Mouse (Mus musculus): Measurements from ENCODE around the gene Vil1. TPM values are rescaled to one million over a fixed set of nuclear protein-coding genes. Genes with fewer than 3 reads are reported as not detected.
"Not testable (repeated sequence)": the region's sequence is repeated elsewhere in the genome, so short reads cannot be mapped to it uniquely, and the experiment has no call there.

Gene Vil1
- polyA plus RNA-seq, 1 experiment from 2014 or later, result 17.5 TPM

DNA sequence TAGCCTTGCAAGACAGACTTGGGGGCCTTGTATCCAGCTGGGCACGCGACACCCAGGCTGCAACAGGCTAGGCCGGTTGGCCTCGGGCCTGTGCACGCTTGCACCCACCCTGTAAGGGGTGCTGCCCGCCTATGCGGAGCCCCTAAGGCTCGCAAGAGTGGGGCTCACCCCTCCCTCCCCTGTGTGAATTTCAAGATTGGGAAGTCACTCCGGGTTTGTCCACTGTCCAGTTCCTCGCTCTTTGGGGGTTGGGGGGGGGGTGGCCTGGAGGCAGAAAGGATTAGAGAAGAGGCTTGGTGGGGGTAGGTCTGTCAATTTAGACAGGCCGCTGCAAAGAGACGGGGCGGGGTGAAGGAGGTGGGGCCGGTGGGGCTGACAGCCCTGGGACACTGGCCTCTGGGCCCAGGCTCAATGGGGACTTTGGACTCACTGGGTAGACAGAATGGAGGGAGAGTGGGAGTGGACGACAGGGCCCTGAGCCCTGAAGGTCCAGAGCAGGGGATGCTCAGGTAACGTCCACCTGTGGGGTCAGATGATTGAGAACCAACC lies 16.7 kb upstream of the Vil1 start:
- H3K4me1 ChIP-seq (ENCODE audit: insufficient read depth, low read length), result peaks cover 43% of the 10 kb centered on the region
- ATAC-seq (ENCODE audit: low FRiP score, low TSS enrichment), result peak; percentile 13
- no peaks in the 10 kb centered on the region for H3K27me3 ChIP-seq (ENCODE audit: insufficient read depth, low read length)
- H3K4me3 ChIP-seq (ENCODE audit: low read length), result peak overlapping the region; percentile 93
- peak overlapping the region; percentile 99 for H3K27ac ChIP-seq (ENCODE audit: low read length)
- H3K9ac ChIP-seq (replicated peaks; ENCODE audit: low read length), result peak overlapping the region; percentile 100
- peaks cover 22% of the 10 kb centered on the region for H3K36me3 ChIP-seq (ENCODE audit: insufficient read depth, low read length)
- no peaks in the 10 kb centered on the region for H3K9me3 ChIP-seq (ENCODE audit: low read length)
- peak overlapping the region; percentile 98 for H3K4me2 ChIP-seq (replicated peaks; ENCODE audit: low read depth, low read length)
- WGBS, result 2% methylated on average over 16 of the region's 16 CpGs

DNA sequence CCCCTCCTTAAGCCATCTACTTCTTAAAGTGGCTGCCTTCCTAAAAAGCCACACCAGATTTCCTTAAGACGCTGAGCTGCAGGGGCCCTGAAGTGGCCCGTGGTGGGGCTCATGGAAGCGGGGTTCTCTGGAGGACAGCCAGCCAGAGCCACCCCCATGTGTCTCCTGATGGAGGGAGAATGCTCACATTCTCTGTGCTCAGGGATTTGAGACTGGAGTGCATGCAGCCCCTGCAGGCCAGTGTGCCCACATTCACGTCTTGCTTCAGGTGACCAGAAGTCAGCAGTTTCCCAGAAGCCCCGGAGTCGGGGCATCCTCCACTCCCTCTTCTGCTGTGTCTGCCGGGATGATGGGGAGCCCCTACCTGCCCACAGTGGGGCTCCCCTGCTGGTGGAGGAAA lies 16.2 kb upstream of the Vil1 start:
- Histone ChIP-seq H3K4me1 (ENCODE audit: insufficient read depth, low read length) (peaks cover 41% of the 10 kb centered on the region), H3K4me3 (ENCODE audit: low read length) (peak overlapping the region; percentile 93), H3K27me3 (ENCODE audit: insufficient read depth, low read length) (no peaks in the 10 kb centered on the region), H3K36me3 (ENCODE audit: insufficient read depth, low read length) (peaks cover 22% of the 10 kb centered on the region), H3K4me2 (replicated peaks; ENCODE audit: low read depth, low read length) (peak overlapping the region; percentile 98), H3K9ac (replicated peaks; ENCODE audit: low read length) (peak overlapping the region; percentile 100), H3K9me3 (ENCODE audit: low read length) (no peaks in the 10 kb centered on the region), H3K27ac (ENCODE audit: low read length) (peak overlapping the region; percentile 99)
- WGBS, result 44% methylated on average over 7 of the region's 7 CpGs
- no peak for ATAC-seq (ENCODE audit: low FRiP score, low TSS enrichment)

DNA sequence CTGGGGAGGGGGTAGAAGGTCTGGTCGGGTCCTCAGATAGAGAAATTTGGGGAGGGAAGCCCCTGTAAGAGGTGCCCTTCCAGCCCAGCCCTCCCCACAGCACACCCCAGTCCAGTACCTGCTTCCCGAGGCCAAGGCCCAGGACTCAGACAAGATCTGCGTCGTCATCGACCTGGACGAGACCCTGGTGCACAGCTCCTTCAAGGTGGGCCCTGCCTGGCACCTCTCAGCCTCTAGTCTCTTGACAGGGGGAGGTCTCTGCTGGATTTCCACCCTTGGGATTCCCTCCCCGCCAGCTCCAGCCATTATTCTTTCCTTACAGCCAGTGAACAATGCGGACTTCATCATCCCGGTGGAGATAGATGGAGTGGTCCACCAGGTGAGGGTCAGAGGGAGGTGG lies 15.5 kb upstream of the Vil1 start:
- Histone ChIP-seq H3K4me3 (ENCODE audit: low read length) (no peak overlapping the region; the same call in 1 of the 2 replicates), H3K4me2 (replicated peaks; ENCODE audit: low read depth, low read length) (peak overlapping the region; percentile 98; the same call in 1 of the 2 replicates), H3K9ac (replicated peaks; ENCODE audit: low read length) (no peak overlapping the region; the same call in 1 of the 2 replicates), H3K27me3 (ENCODE audit: insufficient read depth, low read length) (no peaks in the 10 kb centered on the region), H3K9me3 (ENCODE audit: low read length) (no peaks in the 10 kb centered on the region), H3K36me3 (ENCODE audit: insufficient read depth, low read length) (peaks cover 22% of the 10 kb centered on the region), H3K4me1 (ENCODE audit: insufficient read depth, low read length) (peaks cover 41% of the 10 kb centered on the region), H3K27ac (ENCODE audit: low read length) (no peak overlapping the region; the same call in 1 of the 2 replicates)
- 81% methylated on average over 9 of the region's 9 CpGs for WGBS
- no peak for ATAC-seq (ENCODE audit: low FRiP score, low TSS enrichment)

DNA sequence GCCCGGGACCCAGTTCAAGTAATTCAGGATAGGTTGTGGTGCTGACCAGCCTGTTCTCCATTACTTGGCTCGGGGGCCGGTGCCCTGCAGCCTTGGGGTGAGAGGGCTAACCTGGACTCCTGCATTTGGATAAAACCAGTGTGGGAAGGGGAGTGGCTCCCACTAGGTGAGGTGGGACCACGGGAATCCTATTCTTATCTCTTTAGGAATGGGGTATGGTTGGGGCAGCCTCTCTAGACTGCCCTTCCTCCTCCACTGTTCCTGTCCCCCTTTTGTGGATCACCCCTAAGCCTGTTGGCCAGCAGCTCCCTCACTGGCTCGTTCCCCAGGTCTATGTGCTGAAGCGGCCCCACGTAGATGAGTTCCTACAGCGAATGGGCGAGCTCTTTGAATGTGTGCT lies 14.9 kb upstream of the Vil1 start:
- H3K9ac ChIP-seq (replicated peaks; ENCODE audit: low read length), result no peak overlapping the region; the same call in none of the 2 replicates
- H3K4me3 ChIP-seq (ENCODE audit: low read length), result no peak overlapping the region
- peaks cover 22% of the 10 kb centered on the region for H3K36me3 ChIP-seq (ENCODE audit: insufficient read depth, low read length)
- WGBS, result 90% methylated on average over 9 of the region's 9 CpGs
- no peak for ATAC-seq (ENCODE audit: low FRiP score, low TSS enrichment)
- H3K9me3 ChIP-seq (ENCODE audit: low read length), result no peaks in the 10 kb centered on the region
- peaks cover 40% of the 10 kb centered on the region for H3K4me1 ChIP-seq (ENCODE audit: insufficient read depth, low read length)
- no peaks in the 10 kb centered on the region for H3K27me3 ChIP-seq (ENCODE audit: insufficient read depth, low read length)
- no peak overlapping the region for H3K4me2 ChIP-seq (replicated peaks; ENCODE audit: low read depth, low read length)
- 0 out of 2 replicates have a peak overlapping the region, but pooled peaks have one; percentile 10 for H3K27ac ChIP-seq (ENCODE audit: low read length)

DNA sequence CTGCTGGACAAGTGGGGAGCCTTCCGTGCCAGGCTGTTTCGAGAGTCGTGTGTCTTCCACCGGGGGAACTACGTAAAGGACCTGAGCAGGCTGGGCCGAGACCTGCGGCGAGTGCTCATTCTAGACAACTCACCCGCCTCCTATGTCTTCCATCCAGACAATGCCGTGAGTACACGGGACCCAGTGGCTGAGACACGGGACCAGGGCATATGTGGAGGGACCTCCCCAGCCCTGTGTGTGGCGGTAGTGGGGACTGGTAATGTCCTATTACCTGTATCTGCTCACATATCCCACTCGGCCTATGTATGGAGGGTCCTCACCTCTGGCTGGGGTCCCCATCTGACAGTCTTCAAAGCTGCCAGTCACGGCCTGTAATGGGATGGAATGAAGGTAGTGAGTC lies 14.3 kb upstream of the Vil1 start:
- Histone ChIP-seq H3K4me2 (replicated peaks; ENCODE audit: low read depth, low read length) (no peak overlapping the region), H3K4me1 (ENCODE audit: insufficient read depth, low read length) (peaks cover 34% of the 10 kb centered on the region), H3K36me3 (ENCODE audit: insufficient read depth, low read length) (peaks cover 22% of the 10 kb centered on the region), H3K27ac (ENCODE audit: low read length) (no peak overlapping the region; the same call in 1 of the 2 replicates), H3K9me3 (ENCODE audit: low read length) (no peaks in the 10 kb centered on the region), H3K9ac (replicated peaks; ENCODE audit: low read length) (no peak overlapping the region), H3K4me3 (ENCODE audit: low read length) (no peak overlapping the region), H3K27me3 (ENCODE audit: insufficient read depth, low read length) (no peaks in the 10 kb centered on the region)
- 91% methylated on average over 15 of the region's 15 CpGs for WGBS
- no peak for ATAC-seq (ENCODE audit: low FRiP score, low TSS enrichment)

DNA sequence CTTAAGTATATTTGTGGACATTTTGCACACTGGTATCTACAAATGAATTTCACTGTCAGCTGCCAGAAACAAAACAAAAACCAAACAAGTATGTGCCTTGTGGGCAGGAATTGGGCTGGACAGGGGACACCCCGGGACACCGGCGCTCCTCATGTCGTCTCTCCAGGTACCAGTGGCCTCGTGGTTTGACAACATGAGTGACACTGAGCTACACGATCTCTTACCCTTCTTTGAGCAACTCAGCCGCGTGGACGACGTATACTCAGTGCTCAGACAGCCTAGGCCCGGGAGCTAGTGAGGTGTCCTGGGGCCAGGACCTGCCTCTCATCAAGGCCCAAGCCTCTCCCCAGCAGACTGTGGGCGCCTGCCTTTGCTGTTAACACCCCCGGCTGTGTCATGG lies 13.9 kb upstream of the Vil1 start:
- no peak for ATAC-seq (ENCODE audit: low FRiP score, low TSS enrichment)
- 81% methylated on average over 13 of the region's 13 CpGs for WGBS
- peaks cover 30% of the 10 kb centered on the region for H3K4me1 ChIP-seq (ENCODE audit: insufficient read depth, low read length)

DNA sequence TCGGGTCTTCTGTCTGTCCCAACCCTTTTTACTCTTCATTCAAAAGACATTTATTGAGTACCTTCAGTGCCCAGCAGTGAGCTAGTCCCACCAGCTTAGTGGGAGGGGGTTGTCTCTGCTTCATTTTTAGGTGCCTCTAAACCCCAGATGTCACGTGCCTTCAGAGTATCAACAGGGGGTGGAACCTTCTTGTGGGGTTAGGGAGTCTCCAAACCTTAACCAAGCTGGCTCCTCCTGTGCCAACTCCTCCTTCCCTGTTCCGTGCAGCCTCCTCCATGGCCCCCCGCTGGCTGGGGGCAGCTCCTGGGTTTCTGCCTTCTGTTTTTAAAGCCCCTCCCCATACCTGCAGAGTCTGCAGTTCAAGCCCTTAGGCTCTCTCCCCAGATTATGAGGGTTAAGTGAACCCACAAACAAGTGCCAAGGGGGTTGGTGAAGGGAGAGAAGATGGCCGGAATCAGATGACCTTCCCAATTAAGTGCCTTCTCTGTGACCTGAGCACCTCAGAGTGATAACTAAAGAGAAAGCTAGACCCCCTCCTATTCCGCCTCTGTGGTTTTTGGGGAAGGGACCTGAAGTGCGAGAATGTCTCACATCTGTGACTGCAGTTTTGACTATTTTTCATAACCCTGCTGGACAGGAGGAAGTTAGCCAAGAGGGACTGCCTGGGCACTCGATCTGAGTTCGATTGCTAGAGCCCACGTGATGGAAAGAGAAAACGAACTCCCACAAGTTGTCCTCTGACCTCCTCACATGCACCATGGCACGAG lies 12.5 kb upstream of the Vil1 start:
- peak overlapping the region; percentile 35 for H3K4me3 ChIP-seq (ENCODE audit: low read length)
- H3K27ac ChIP-seq (ENCODE audit: low read length), result peak overlapping the region; percentile 89
- not testable (repeated sequence) for H3K27me3 ChIP-seq (ENCODE audit: insufficient read depth, low read length); H3K9me3 ChIP-seq (ENCODE audit: low read length); ATAC-seq (ENCODE audit: low FRiP score, low TSS enrichment)
- peak overlapping the region; percentile 56 for H3K9ac ChIP-seq (replicated peaks; ENCODE audit: low read length)
- H3K4me1 ChIP-seq (ENCODE audit: insufficient read depth, low read length), result peaks cover 22% of the 10 kb centered on the region
- peak overlapping the region; percentile 67 for H3K4me2 ChIP-seq (replicated peaks; ENCODE audit: low read depth, low read length)
- peaks cover 22% of the 10 kb centered on the region for H3K36me3 ChIP-seq (ENCODE audit: insufficient read depth, low read length)
- WGBS, result 6% methylated on average over 11 of the region's 12 CpGs

More for the DNA sequence above, 13.9 kb upstream of the Vil1 start:
- no peaks in the 10 kb centered on the region for H3K27me3 ChIP-seq (ENCODE audit: insufficient read depth, low read length)
- no peak overlapping the region for H3K4me3 ChIP-seq (ENCODE audit: low read length)
- H3K9ac ChIP-seq (replicated peaks; ENCODE audit: low read length), result no peak overlapping the region
- no peaks in the 10 kb centered on the region for H3K9me3 ChIP-seq (ENCODE audit: low read length)
- H3K27ac ChIP-seq (ENCODE audit: low read length), result no peak overlapping the region; the same call in 1 of the 2 replicates
- H3K36me3 ChIP-seq (ENCODE audit: insufficient read depth, low read length), result peaks cover 22% of the 10 kb centered on the region
- no peak overlapping the region for H3K4me2 ChIP-seq (replicated peaks; ENCODE audit: low read depth, low read length)

DNA sequence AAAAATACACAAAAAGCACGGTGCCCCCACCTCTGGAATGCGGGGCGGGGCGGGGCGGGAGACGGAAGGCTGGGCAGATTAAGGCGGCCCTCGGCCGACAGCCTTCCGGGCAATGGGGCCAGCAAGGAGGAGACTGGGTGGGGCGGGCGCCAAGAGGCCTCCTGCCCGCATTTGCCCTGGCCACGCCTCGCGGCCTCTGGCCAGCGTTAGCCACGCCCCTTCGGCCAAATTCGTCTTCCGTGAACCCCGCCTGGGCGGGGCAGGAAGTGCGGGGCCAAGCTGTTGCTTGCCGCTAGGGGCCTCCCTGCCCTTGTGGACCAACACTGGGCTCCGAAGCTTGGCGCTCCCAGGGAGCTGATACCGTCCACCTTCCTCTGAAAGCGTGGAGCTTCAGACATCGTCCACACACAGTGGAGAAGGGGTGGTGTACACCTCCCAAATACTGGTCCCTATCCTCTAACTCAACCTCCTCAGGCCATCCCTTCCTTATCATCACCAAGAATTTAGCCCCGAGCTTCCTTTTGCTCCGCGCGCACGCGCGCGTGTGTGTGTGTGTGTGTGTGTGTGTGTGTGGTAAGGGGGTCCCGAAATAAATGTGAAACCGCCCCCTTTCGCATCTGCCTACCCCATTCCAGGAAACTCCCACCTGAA lies 11.8 kb upstream of the Vil1 start:
- Histone ChIP-seq H3K4me2 (replicated peaks; ENCODE audit: low read depth, low read length) (peak overlapping the region; percentile 67), H3K27ac (ENCODE audit: low read length) (peak overlapping the region; percentile 89), H3K4me1 (ENCODE audit: insufficient read depth, low read length) (peaks cover 21% of the 10 kb centered on the region), H3K27me3 (ENCODE audit: insufficient read depth, low read length) (no peaks in the 10 kb centered on the region), H3K4me3 (ENCODE audit: low read length) (peak overlapping the region; percentile 35), H3K9ac (replicated peaks; ENCODE audit: low read length) (peak overlapping the region; percentile 62), H3K36me3 (ENCODE audit: insufficient read depth, low read length) (peaks cover 22% of the 10 kb centered on the region), H3K9me3 (ENCODE audit: low read length) (no peaks in the 10 kb centered on the region)
- peak; percentile 93 for ATAC-seq (ENCODE audit: low FRiP score, low TSS enrichment)
- under 1% methylated on average over 41 of the region's 41 CpGs for WGBS

DNA sequence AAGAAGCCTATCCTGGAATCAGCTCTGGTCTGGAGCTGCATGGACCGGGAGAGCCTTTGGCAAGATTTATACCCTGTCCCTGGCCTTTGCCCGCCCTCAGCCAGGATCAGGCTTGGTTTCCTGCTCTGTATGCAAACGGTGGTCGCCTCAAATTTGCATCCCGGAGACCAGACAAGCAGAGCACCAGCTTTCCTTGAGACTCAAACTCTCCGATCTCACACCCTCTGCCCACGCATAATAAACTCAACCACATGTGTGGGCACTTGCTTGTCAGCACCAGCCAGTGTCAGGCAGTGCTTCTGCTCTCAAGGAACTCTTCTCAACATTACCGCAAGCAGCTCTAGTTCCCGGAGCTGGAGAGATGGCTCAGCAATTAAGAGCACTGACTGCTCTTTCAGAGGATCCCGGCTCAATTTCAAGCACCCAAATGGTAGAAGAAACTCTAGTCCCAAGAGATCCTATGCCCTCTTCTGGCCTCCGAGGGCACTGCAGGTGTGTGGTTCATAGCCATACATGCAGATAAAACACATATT lies 11.2 kb upstream of the Vil1 start:
- peak; percentile 73 for ATAC-seq (ENCODE audit: low FRiP score, low TSS enrichment)
- 3% methylated on average over 11 of the region's 11 CpGs for WGBS
- Histone ChIP-seq H3K4me1 (ENCODE audit: insufficient read depth, low read length) (peaks cover 15% of the 10 kb centered on the region), H3K4me3 (ENCODE audit: low read length) (peak overlapping the region; percentile 35), H3K27ac (ENCODE audit: low read length) (peak overlapping the region; percentile 89), H3K9me3 (ENCODE audit: low read length) (no peaks in the 10 kb centered on the region), H3K27me3 (ENCODE audit: insufficient read depth, low read length) (no peaks in the 10 kb centered on the region), H3K36me3 (ENCODE audit: insufficient read depth, low read length) (peaks cover 22% of the 10 kb centered on the region), H3K9ac (replicated peaks; ENCODE audit: low read length) (peak overlapping the region; percentile 62), H3K4me2 (replicated peaks; ENCODE audit: low read depth, low read length) (peak overlapping the region; percentile 67)
